Mouse (Mus musculus): ENCODE data around the gene Hoxa1. TPM values are rescaled to one million over a fixed set of nuclear protein-coding genes. Genes with fewer than 3 reads are reported as not detected.
A peak's percentile ranks its signal among the peaks of the same experiment; 100 is the strongest.

Hoxa1 gene
- polyA plus RNA-seq, 1 experiment: 0.21 TPM

DNA sequence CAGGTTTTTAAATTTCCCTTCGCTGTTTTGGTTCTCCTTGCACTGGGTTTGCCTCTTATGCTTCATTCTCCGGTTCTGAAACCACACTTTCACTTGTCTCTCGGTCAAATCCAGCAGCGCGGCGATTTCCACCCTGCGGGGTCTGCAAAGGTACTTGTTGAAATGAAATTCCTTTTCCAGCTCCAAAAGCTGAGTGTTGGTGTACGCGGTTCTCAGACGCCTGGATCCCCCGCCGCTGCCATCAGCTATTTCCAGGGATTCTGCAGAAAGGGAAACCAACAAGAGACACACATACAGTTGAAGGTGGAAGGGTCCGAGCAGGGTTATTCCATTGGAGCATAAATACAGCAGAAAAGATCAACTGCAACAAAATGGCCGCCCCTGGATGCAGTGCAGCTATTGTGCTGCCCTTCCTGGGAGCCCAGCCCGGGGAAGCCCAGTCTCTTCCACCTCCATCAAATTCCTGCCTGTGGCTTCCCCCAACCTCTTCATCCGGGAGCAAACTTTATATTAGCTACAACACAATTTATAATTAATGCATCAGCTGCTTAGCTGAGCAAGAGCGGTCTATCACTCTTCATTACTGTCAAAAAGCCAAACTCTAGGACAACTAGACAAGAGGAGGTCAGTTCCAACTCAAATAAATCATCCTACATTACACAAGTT lies 5.4 kb upstream of the Hoxa1 start:
- H3K36me3 ChIP-seq (ENCODE audit: control insufficient read depth, insufficient read depth, low read length): no peaks in the 10 kb centered on the region
- H3K27ac ChIP-seq (ENCODE audit: insufficient read depth, low read length): 0 out of 2 replicates have a peak overlapping the region, but pooled peaks have one; percentile 9
- H3K4me1 ChIP-seq (ENCODE audit: control insufficient read depth, insufficient read depth, insufficient read length): no peaks in the 10 kb centered on the region
- WGBS: 72% methylated on average over 17 of the region's 17 CpGs
- H3K4me3 ChIP-seq (ENCODE audit: extremely low read depth, insufficient read depth, insufficient read length): peak overlapping the region; percentile 8; the same call in 1 of the 2 replicates
- peaks cover 16% of the 10 kb centered on the region for H3K27me3 ChIP-seq (ENCODE audit: control insufficient read depth, insufficient read depth, low read length)
- no peak for DNase-seq (ENCODE audit: low read depth in 1 of 2, low spot score in 2 of 2)
- TF ChIP-seq CTCF (IDR thresholded peaks at IDR 0.05; ENCODE audit: extremely low read depth, insufficient read depth, insufficient read length, insufficient replicate concordance) (no peak), POLR2A (IDR thresholded peaks at IDR 0.05; ENCODE audit: low read depth, low read length) (no peak)

DNA sequence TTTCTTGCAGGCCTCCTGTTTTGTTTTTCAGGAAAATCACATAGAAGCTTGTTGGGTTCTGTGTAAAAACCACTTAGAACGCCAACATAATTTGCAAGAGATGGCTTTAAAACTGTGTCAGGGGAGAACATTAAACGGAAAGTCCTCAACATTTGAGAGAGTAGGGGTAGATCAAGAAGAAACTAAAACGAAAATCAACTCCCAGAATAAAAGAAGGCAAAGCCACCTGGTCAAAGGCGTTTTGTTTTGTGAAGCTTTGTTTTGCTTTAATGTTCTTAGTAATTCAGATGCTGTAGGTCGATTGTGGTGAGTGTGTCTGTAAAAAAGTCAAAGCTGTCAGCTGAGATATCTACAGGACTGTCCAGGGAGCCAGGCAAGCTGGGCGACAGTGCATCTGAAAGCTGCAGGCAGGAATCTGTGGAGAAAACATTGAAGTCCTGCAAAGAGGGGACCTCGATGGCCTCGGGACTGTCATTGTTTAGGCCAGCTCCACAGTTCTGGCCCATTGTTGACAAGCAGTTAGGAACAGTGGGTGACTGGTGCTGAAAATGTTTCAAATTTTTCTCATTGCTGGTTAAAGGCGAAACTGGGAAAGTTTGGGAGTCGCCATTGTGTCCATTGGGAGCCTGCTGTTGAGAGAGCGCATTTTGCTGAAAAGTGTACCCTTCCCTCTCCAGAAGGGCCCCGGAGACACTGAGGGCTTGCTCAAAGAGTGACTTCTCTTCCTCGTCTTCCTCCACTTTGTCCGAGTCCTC lies 4.7 kb upstream of the Hoxa1 start:
- Histone ChIP-seq H3K27ac (ENCODE audit: insufficient read depth, low read length) (0 out of 2 replicates have a peak overlapping the region, but pooled peaks have one; percentile 13), H3K36me3 (ENCODE audit: control insufficient read depth, insufficient read depth, low read length) (no peaks in the 10 kb centered on the region), H3K4me1 (ENCODE audit: control insufficient read depth, insufficient read depth, insufficient read length) (peaks cover 4% of the 10 kb centered on the region), H3K4me3 (ENCODE audit: extremely low read depth, insufficient read depth, insufficient read length) (no peak overlapping the region), H3K27me3 (ENCODE audit: control insufficient read depth, insufficient read depth, low read length) (peaks cover 23% of the 10 kb centered on the region)
- TF ChIP-seq CTCF (IDR thresholded peaks at IDR 0.05; ENCODE audit: extremely low read depth, insufficient read depth, insufficient read length, insufficient replicate concordance) (no peak), POLR2A (IDR thresholded peaks at IDR 0.05; ENCODE audit: low read depth, low read length) (no peak)
- WGBS: 79% methylated on average over 14 of the region's 14 CpGs
- no peak for DNase-seq (ENCODE audit: low read depth in 1 of 2, low spot score in 2 of 2)

DNA sequence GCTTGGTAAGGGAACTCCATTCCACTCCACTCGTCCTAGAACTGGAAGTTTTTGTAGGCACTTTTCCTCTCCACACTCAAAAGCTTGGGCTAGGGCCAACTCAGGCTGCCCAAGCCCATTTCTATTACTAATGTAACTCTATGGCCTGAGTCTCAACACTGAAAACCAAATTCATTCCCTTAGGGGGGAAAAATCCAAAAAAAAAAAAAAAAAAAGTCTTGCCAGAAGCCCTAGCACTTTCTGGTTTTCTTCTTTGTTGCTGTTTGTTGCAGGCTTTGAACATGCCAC lies 3.9 kb upstream of the Hoxa1 start:
- peaks cover 5% of the 10 kb centered on the region for H3K4me1 ChIP-seq (ENCODE audit: control insufficient read depth, insufficient read depth, insufficient read length)
- H3K27me3 ChIP-seq (ENCODE audit: control insufficient read depth, insufficient read depth, low read length): peaks cover 28% of the 10 kb centered on the region
- WGBS: 71% methylated on average over 1 of the region's 1 CpGs
- H3K36me3 ChIP-seq (ENCODE audit: control insufficient read depth, insufficient read depth, low read length): no peaks in the 10 kb centered on the region
- no peak overlapping the region for H3K4me3 ChIP-seq (ENCODE audit: extremely low read depth, insufficient read depth, insufficient read length)
- H3K27ac ChIP-seq (ENCODE audit: insufficient read depth, low read length): no peak overlapping the region
- no peak for DNase-seq (ENCODE audit: low read depth in 1 of 2, low spot score in 2 of 2)
- TF ChIP-seq CTCF (IDR thresholded peaks at IDR 0.05; ENCODE audit: extremely low read depth, insufficient read depth, insufficient read length, insufficient replicate concordance) (no peak), POLR2A (IDR thresholded peaks at IDR 0.05; ENCODE audit: low read depth, low read length) (no peak)

DNA sequence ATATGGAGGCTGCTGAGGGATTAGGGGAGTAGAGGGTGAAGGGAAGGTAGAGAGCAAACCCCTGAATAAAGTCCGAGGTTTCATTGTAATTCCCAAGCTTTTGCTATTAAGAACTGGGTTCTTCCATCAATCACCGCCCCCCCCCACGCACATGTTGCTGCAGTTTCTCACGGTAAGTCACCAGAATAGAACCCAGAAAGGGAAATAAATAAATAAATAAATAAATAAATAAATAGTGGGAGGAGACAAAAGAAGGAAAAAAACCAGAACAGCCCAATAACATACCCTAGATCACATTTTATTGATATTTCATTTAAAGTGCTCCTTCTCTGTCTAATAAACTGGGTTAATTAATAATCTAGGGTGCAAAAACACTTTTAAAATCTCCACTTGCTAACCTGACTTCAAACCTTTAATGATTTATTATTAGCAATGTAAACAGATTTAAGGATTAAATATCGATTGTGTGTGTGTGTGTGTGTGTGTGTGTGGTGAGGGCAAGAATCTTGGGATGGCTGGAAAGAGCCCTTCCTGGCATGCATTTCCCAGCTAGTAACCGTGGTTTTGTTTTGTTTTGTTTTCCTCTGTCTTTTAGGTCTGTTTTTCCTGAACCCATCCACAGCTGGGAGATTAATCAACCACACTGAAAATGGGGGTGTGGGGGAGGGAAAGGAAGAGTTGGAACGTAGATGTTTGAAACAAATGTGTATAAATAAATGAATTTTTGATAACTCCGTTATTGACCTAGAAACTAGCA lies 3.4 kb upstream of the Hoxa1 start:
- Histone ChIP-seq H3K27ac (ENCODE audit: insufficient read depth, low read length) (no peak overlapping the region), H3K36me3 (ENCODE audit: control insufficient read depth, insufficient read depth, low read length) (no peaks in the 10 kb centered on the region), H3K4me1 (ENCODE audit: control insufficient read depth, insufficient read depth, insufficient read length) (peaks cover 5% of the 10 kb centered on the region), H3K4me3 (ENCODE audit: extremely low read depth, insufficient read depth, insufficient read length) (no peak overlapping the region), H3K27me3 (ENCODE audit: control insufficient read depth, insufficient read depth, low read length) (peaks cover 27% of the 10 kb centered on the region)
- DNase-seq (ENCODE audit: low read depth in 1 of 2, low spot score in 2 of 2): no peak
- WGBS: 67% methylated on average over 8 of the region's 8 CpGs
- TF ChIP-seq CTCF (IDR thresholded peaks at IDR 0.05; ENCODE audit: extremely low read depth, insufficient read depth, insufficient read length, insufficient replicate concordance) (no peak), POLR2A (IDR thresholded peaks at IDR 0.05; ENCODE audit: low read depth, low read length) (no peak)

DNA sequence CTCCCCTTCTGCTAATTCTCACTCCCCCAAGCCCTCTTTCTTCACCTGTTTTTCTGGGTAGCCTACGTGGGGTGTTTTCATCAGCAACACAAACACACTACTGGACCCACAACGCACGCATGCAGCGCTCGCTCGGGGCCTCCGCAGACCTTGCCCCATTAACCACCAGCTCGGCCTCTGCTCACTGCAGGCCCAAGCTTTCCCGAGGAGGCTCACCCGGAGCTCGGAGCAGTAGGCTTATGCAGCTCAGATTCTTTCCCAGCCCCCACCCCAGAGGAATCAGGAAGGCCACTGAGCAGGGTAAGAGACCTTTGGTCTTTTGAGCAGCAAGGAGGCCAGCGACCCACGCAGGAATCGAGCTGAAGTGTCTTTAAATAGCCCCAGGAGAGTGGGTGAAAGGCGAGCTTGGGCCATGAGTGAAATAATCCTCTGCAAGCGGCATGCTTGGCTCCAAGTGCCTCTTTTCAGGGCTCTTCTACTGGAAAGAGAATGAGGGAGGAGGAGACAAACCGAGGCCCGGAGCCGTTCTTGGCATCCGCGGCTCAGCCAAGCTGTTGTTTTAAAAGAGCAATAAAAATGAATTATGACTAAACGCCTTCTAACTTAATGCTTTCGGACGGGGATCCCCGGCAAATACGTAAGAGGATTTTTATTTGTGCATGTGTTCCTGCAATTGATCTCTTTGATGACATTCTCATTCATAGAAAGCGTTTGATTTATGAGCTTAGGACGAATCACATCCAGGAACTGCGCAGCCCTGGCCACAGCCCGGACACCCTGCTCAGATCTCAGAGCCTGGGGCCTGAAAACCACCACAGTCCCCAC lies 2.6 kb upstream of the Hoxa1 start:
- Histone ChIP-seq H3K4me3 (ENCODE audit: extremely low read depth, insufficient read depth, insufficient read length) (no peak overlapping the region), H3K27me3 (ENCODE audit: control insufficient read depth, insufficient read depth, low read length) (peaks cover 26% of the 10 kb centered on the region), H3K27ac (ENCODE audit: insufficient read depth, low read length) (peak overlapping the region; percentile 18; the same call in 1 of the 2 replicates), H3K4me1 (ENCODE audit: control insufficient read depth, insufficient read depth, insufficient read length) (peaks cover 5% of the 10 kb centered on the region), H3K36me3 (ENCODE audit: control insufficient read depth, insufficient read depth, low read length) (no peaks in the 10 kb centered on the region)
- WGBS: 26% methylated on average over 30 of the region's 30 CpGs
- DNase-seq (ENCODE audit: low read depth in 1 of 2, low spot score in 2 of 2): no peak
- no peak for TF ChIP-seq CTCF (IDR thresholded peaks at IDR 0.05; ENCODE audit: extremely low read depth, insufficient read depth, insufficient read length, insufficient replicate concordance)
- TF ChIP-seq POLR2A (IDR thresholded peaks at IDR 0.05; ENCODE audit: low read depth, low read length): no peak

DNA sequence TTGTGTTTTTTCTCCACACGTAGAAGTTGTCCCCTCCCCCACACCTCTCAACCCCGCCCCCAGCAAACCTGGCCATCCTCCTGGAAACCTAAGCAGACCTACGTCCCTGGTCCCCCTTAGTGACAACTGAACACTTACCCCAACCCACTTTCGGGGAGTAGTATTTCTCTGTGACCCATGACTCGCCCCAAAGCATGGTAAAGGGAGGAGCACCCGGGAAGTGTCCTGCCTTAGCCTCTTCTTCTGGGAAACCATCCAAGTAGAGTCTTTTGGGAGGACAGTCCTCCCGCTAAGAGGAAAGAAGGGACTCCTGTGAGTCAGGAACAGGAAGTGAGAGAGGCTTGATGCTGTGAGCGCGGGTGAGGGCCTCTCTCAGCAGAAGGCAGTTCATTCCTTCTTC lies 1.9 kb upstream of the Hoxa1 start:
- Histone ChIP-seq H3K4me1 (ENCODE audit: control insufficient read depth, insufficient read depth, insufficient read length) (peaks cover 5% of the 10 kb centered on the region), H3K4me3 (ENCODE audit: extremely low read depth, insufficient read depth, insufficient read length) (no peak overlapping the region), H3K27ac (ENCODE audit: insufficient read depth, low read length) (no peak overlapping the region), H3K36me3 (ENCODE audit: control insufficient read depth, insufficient read depth, low read length) (no peaks in the 10 kb centered on the region), H3K27me3 (ENCODE audit: control insufficient read depth, insufficient read depth, low read length) (peaks cover 26% of the 10 kb centered on the region)
- TF ChIP-seq CTCF (IDR thresholded peaks at IDR 0.05; ENCODE audit: extremely low read depth, insufficient read depth, insufficient read length, insufficient replicate concordance) (no peak), POLR2A (IDR thresholded peaks at IDR 0.05; ENCODE audit: low read depth, low read length) (no peak)
- no peak for DNase-seq (ENCODE audit: low read depth in 1 of 2, low spot score in 2 of 2)
- WGBS: 13% methylated on average over 9 of the region's 9 CpGs

Data from spleen, adult 2 months (tissue).